In the genomic region with DNA sequence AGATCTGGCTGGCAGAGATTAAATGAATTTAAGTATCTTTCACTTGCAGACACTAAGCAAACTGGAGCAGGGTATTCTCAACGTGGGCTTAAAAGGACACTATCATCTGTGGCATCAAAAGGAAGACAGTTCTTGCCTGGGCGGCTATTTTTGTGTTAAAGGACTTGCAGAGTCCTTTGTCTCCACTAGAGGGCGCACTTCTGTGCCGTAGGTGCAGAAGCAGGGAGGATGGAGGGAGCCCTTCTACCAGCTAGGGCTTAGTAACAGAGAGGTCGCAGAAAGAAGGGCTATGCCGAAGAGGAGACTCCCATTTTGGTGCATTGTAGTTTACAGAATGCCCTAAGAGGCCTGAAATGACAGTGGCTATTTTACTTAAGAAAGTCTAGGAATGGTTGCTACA, we compare ENCODE assay signal across 9 mouse cellular contexts.
A peak's percentile ranks its signal among the peaks of the same experiment; 100 is the strongest.
DNase-seq lines count a peak whose midpoint lies in the region; ATAC-seq and TF ChIP-seq lines count a peak whose summit lies in the region.
"Had no signal": no experiment of that assay in that cellular context is flagged by ENCODE, and none has a peak within 500 bp of the region (broad histone marks: within the 10 kb centered on the region; RNA-seq: fewer than 3 reads in every experiment).

No protein-coding gene starts in this region.

- ATAC-seq in midbrain, embryonic 15.5 days (replicated peaks) = no peak
- no peak for ATAC-seq in neural tube, embryonic 15.5 days (ENCODE audit: low FRiP score)
- no peak for ATAC-seq in CD4-positive, CD25-positive, alpha-beta regulatory T cell, adult 4 months

- H3K4me3 ChIP-seq in midbrain, embryonic 10.5 days = no peak overlapping the region
- no peak overlapping the region for H3K4me3 ChIP-seq in midbrain, embryonic 15.5 days
- no peak overlapping the region for H3K4me3 ChIP-seq in cerebellum, adult 2 months (replicated peaks; ENCODE audit: insufficient read depth, low read depth, low read length)
- no peak overlapping the region for H3K4me3 ChIP-seq in layer of hippocampus, adult 2 months
- no peak overlapping the region for H3K4me3 ChIP-seq in neural tube, embryonic 15.5 days (replicated peaks)
- H3K4me3 ChIP-seq: heart, embryonic 13.5 days had no signal

- WGBS in midbrain, embryonic 10.5 days = 17% methylated on average over 6 of the region's 6 CpGs
- WGBS in midbrain, embryonic 15.5 days = 9% methylated on average over 6 of the region's 6 CpGs
- 9% methylated on average over 6 of the region's 6 CpGs for WGBS in cerebellum, adult 2 months
- WGBS in neural tube, embryonic 15.5 days = 14% methylated on average over 6 of the region's 6 CpGs

- peak; percentile 39 to 68 for DNase-seq in frontal cortex, postnatal 36 days (ENCODE audit: low spot score in 2 of 2)
- DNase-seq in frontal cortex, postnatal 10 days (ENCODE audit: low spot score in 2 of 2) = no peak
- peak; percentile 57 for DNase-seq in midbrain, embryonic 10.5 days (ENCODE audit: low spot score)
- peak; percentile 64 to 69 for DNase-seq in cerebellum, adult 2 months
- peak in 1 of 2 experiments; percentile 27 for DNase-seq in layer of hippocampus, adult 2 months (ENCODE audit: low spot score in 2 of 2)

- 0 out of 2 replicates have a peak, but pooled peaks cover 10% of the 10 kb centered on the region for H3K27me3 ChIP-seq in midbrain, embryonic 10.5 days (ENCODE audit: low read depth, poor library complexity, severe bottlenecking)
- H3K27me3 ChIP-seq in midbrain, embryonic 15.5 days (replicated peaks) = no peaks in the 10 kb centered on the region
- no peaks in the 10 kb centered on the region for H3K27me3 ChIP-seq in cerebellum, adult 2 months (ENCODE audit: control insufficient read depth, insufficient read depth, low read length)
- H3K27me3 ChIP-seq in neural tube, embryonic 15.5 days (replicated peaks) = no peaks in the 10 kb centered on the region; the same call in 1 of the 2 replicates

- no peaks in the 10 kb centered on the region for H3K36me3 ChIP-seq in midbrain, embryonic 10.5 days
- no peaks in the 10 kb centered on the region for H3K36me3 ChIP-seq in midbrain, embryonic 15.5 days (replicated peaks)
- no peaks in the 10 kb centered on the region for H3K36me3 ChIP-seq in neural tube, embryonic 15.5 days
- H3K36me3 ChIP-seq: heart, embryonic 13.5 days had no signal

- no peak for TF ChIP-seq POLR2A in cerebellum, adult 2 months (IDR thresholded peaks at IDR 0.05; ENCODE audit: borderline replicate concordance, insufficient read depth, low read length)

- peaks cover 34% of the 10 kb centered on the region for H3K4me1 ChIP-seq in midbrain, embryonic 10.5 days
- peaks cover 23% of the 10 kb centered on the region for H3K4me1 ChIP-seq in midbrain, embryonic 15.5 days
- peaks cover 11% of the 10 kb centered on the region for H3K4me1 ChIP-seq in cerebellum, adult 2 months (ENCODE audit: control insufficient read depth, insufficient read depth, low read length)
- H3K4me1 ChIP-seq in neural tube, embryonic 15.5 days = peaks cover 33% of the 10 kb centered on the region

- TF ChIP-seq CTCF in cerebellum, adult 2 months (IDR thresholded peaks at IDR 0.05; ENCODE audit: borderline replicate concordance, insufficient read depth, low read depth, low read length) = peak; percentile 84
- peak; percentile 98 for TF ChIP-seq CTCF in layer of hippocampus, adult 2 months (conservative IDR thresholded peaks at IDR 0.05)

- H3K4me2 ChIP-seq in midbrain, embryonic 15.5 days = no peak overlapping the region
- no peak overlapping the region for H3K4me2 ChIP-seq in neural tube, embryonic 15.5 days
- H3K4me2 ChIP-seq: heart, embryonic 13.5 days had no signal

- no peaks in the 10 kb centered on the region for H3K9me3 ChIP-seq in midbrain, embryonic 10.5 days (replicated peaks)
- H3K9me3 ChIP-seq in midbrain, embryonic 15.5 days = no peaks in the 10 kb centered on the region
- no peaks in the 10 kb centered on the region for H3K9me3 ChIP-seq in neural tube, embryonic 15.5 days (replicated peaks)
- H3K9me3 ChIP-seq: heart, embryonic 13.5 days had no signal

- H3K9ac ChIP-seq in midbrain, embryonic 15.5 days = no peak overlapping the region
- no peak overlapping the region for H3K9ac ChIP-seq in neural tube, embryonic 15.5 days (replicated peaks)
- H3K9ac ChIP-seq: heart, embryonic 13.5 days had no signal

- no peak overlapping the region for H3K27ac ChIP-seq in midbrain, embryonic 10.5 days (replicated peaks)
- no peak overlapping the region for H3K27ac ChIP-seq in midbrain, embryonic 15.5 days
- H3K27ac ChIP-seq in cerebellum, adult 2 months (ENCODE audit: insufficient read depth, low read length) = no peak overlapping the region
- H3K27ac ChIP-seq in layer of hippocampus, adult 2 months = no peak overlapping the region
- 0 out of 2 replicates have a peak overlapping the region, but pooled peaks have one; percentile 4 for H3K27ac ChIP-seq in neural tube, embryonic 15.5 days (replicated peaks)
- H3K27ac ChIP-seq: heart, embryonic 13.5 days had no signal

Comparison
In these comparisons a context has a peak if more than half of its experiments do, and no peak if none do; other contexts are left out.
1. DNase-seq: peak in frontal cortex, postnatal 36 days (2 of 2), midbrain, embryonic 10.5 days (single experiment) and cerebellum, adult 2 months (2 of 2); none in frontal cortex, postnatal 10 days (0 of 2).